Mouse (Mus musculus) lung, adult 2 months (tissue): ENCODE measurements around the gene N6amt1. TPM values are rescaled to one million over a fixed set of nuclear protein-coding genes. Genes with fewer than 3 reads are reported as not detected.

Experiments
- DNase-seq: peaks from one replicate; pipeline ENCODE4 v3.0.0; 2022
- H3K4me1 ChIP-seq: fragments of 200-500 bp; 2 replicates; pipeline ENCODE4 v1.6.1; 2011; ENCODE audit warnings: low read length; ENCODE audit not compliant: control insufficient read depth, insufficient read depth
- H3K4me3 ChIP-seq: fragments of 200-500 bp; replicated peaks from 2 replicates; pipeline ENCODE3; 2011; ENCODE audit warnings: low read depth, mild to moderate bottlenecking, control low read depth, low read length; ENCODE audit errors: extremely low read depth
- CTCF ChIP-seq: fragments of 200-500 bp; IDR thresholded peaks from 2 replicates; pipeline ENCODE4 v1.5.1; 2011; ENCODE audit warnings: mild to moderate bottlenecking, low read length, control low read depth; ENCODE audit not compliant: insufficient read depth
- POLR2A ChIP-seq: fragments of 200-500 bp; IDR thresholded peaks from 2 replicates; pipeline ENCODE4 v1.6.1; 2011; ENCODE audit warnings: low read depth, mild to moderate bottlenecking, control low read depth, low read length, borderline replicate concordance; ENCODE audit errors: extremely low read depth
- WGBS: fragments of 180-500 bp; shearing (Covaris S2); methylation state at CpG from one replicate; pipeline ENCODE4 v1.1.7; 2018; 5-methylcytosine and 5-hydroxymethylcytosine counted together
- polyA plus RNA-seq: library from polyadenylated mRNA; depleted of rRNA; stranded (reverse); fragments of >200 nt; gene quantifications from 2 replicates; pipeline ENCODE4 v1.2.3, GENCODE M21; 2012; rRNA removed

The N6amt1 gene
- 6.2 and 6.7 TPM in 2 replicates for polyA plus RNA-seq

DNA sequence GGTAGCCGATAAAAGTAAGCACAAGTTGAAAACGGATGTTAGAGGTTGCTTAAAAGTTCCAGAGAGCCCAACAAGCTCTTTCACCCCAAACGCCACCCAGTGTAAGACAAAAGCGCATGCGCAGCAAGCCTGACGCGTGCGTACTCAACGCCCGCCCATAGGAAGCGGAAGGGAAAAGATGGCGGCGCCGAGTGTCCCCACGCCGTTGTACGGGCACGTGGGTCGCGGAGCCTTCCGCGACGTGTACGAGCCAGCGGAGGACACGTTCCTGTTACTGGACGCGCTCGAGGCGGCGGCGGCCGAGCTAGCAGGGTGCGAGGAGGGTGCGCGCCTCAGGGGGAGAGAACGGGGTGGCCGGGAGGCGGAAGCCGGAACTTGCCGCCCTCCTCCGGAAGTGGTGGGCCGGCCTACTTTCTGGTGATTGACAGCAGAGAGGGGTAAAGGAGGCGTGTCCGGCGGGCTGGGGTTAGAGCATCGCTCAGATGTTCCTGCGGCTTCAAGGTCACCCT, at the start of gene N6amt1:
N6amt1 (plus strand) TSS at position 111 of the 509 bp plus-strand sequence.
- peak within 1 kb of the TSS; percentile 100 for H3K4me3 ChIP-seq
- peak; percentile 95 for DNase-seq
- WGBS, result under 1% methylated on average over 48 of the region's 48 CpGs
- TF ChIP-seq POLR2A (peak; percentile 58; the same call in 1 of the 2 replicates), CTCF (no peak)
- H3K4me1 ChIP-seq, result no peaks in the 10 kb centered on the region

DNA sequence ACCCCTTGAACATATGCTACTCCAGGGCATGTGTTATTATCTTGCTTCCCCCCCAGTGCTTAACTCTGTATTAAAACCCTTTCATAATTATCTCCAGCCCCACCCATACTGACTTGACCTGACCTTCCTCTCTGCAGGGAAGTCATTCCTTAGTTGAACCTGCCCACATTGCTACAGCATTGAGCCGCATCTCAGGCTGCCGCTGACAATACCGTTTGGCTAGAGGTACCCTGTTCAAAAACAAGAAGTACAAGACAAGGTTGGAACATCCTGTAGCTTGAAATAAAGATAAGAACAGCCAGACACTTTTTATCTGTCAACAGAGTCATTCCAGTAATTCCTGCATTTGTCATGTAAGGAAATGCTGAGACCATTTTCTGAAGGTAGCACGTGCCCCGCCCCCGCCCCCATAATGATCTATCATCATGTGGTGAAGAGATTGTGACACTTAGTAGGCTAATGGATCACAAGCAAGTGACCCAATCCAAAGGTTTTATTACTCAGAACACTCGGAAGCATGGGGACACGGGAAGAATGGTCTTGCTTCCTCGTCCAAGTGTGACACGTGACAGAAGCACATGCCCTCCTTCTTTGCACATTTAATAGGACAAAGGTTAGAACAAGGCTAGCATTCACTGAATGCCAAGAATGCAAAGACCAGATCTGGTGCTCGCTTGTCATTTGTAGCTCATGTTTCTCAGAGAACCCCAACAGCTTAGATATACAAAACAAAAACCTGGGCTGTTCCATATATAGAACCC, 48.6 kb upstream of the N6amt1 start:
- 62% methylated on average over 11 of the region's 11 CpGs for WGBS

DNA sequence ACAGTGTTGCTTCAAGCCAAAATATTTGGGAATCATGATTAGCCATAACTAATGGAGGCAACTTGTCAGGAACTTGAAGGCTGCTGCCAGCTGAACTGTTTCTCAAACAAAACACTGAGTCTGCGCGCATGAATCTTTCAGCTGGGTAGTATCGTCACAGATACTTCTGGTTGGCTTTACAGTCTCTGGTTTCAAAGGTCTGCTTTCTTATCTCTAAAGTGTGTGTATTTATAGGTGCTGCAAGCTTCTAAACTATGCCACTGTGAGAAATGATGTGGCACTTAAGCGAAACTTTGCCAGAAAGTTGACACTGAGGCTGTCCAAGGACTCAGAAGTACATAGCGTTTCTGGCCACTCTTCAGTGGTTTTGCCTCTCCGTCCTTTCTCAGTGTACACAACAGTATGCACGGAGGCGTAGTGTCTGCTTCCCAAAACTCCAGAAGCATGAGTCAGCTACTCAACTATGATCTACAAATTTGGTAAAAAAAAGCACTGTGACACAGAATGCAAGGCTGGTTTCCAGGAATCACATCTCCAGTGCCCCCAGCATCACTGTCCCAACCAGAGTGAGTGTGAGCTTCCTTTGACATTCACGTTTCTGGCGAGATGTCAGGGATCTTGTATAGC, 46.8 kb upstream of the N6amt1 start:
- Histone ChIP-seq H3K4me1 (no peaks in the 10 kb centered on the region; the same call in 1 of the 2 replicates), H3K4me3 (no peak overlapping the region)
- TF ChIP-seq POLR2A, result no peak
- no peak for DNase-seq
- 27% methylated on average over 10 of the region's 10 CpGs for WGBS

More for the DNA sequence above, 48.6 kb upstream of the N6amt1 start:
- no peak for DNase-seq
- TF ChIP-seq CTCF (no peak), POLR2A (no peak)
- H3K4me3 ChIP-seq, result no peak overlapping the region
- no peaks in the 10 kb centered on the region; the same call in 1 of the 2 replicates for H3K4me1 ChIP-seq

DNA sequence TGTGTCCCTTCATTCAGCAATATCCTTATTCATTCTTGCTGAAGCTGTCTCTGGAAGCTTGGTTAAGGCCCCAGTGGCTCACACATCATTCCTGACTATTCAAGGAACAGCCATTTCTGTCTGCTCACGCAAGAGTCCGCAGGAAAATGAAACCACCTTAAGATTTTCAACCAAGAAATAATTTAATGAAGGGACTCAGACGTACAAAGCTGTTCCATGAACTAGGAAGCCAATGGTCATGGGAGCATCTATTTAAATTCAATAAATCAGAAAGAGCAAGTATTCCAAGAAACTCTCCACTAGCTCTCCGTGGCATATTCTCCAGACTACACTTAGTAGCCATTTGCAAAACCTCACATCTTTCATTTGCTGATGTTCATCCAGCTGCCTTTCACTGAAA, 43.3 kb upstream of the N6amt1 start:
- WGBS, result 90% methylated on average over 4 of the region's 4 CpGs
- Histone ChIP-seq H3K4me1 (no peaks in the 10 kb centered on the region), H3K4me3 (no peak overlapping the region)
- DNase-seq, result no peak
- TF ChIP-seq POLR2A (no peak), CTCF (no peak)

- WGBS, result 79% methylated on average over 5 of the region's 5 CpGs
- DNase-seq, result no peak
These were observed 35.7 kb upstream of the N6amt1 start for GRCm38 (mm10) chr16:87318200-87318811.

GRCm38 (mm10) chr16:87318998-87319397, 35.0 kb upstream of the N6amt1 start:
- TF ChIP-seq POLR2A, result no peak
- TF ChIP-seq CTCF, result no peak
- no peaks in the 10 kb centered on the region for H3K4me1 ChIP-seq
- 86% methylated on average over 5 of the region's 5 CpGs for WGBS
- DNase-seq, result no peak
- H3K4me3 ChIP-seq, result no peak overlapping the region

More at GRCm38 (mm10) chr16:87318200-87318811, 35.7 kb upstream of the N6amt1 start:
- Histone ChIP-seq H3K4me3 (no peak overlapping the region), H3K4me1 (no peaks in the 10 kb centered on the region)
- no peak for TF ChIP-seq CTCF

DNA sequence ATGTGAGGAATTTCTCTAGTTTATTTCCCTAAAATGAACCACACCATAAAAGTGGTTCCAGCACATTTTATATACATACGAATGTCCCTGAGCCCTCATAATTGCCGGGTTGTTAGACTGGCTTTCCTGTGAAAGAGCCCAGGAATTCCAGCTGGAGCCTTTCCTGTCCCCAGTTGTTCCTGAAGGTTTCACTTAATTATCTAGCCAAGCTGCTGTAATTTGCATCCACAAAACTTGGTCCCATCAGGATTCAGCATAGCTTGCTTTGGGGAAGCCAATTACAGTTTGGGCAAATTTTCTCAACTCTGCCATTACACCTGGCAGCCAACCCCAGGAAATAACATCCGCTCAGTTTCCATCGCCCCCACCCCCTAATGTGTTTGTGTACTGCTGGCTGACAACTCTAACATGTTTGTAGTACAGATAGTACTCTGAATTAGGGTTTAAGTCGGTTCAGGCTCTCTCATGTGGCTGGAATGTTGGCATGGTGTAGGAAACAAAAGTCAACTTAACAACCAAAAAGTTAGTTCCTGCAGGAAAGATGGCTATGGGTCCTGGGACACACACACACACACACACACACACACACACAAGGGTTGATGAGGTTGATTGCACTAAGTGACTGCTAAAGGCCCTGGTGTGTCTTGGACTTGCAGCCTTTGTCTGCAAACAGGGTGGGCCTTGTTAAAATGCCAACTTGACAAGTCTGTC, 34.3 kb upstream of the N6amt1 start:
- WGBS, result 51% methylated on average over 5 of the region's 5 CpGs

GRCm38 (mm10) chr16:87320252-87320555, 33.8 kb upstream of the N6amt1 start:
- peaks cover 2% of the 10 kb centered on the region; the same call in 1 of the 2 replicates for H3K4me1 ChIP-seq
- no peak overlapping the region for H3K4me3 ChIP-seq
- DNase-seq, result no peak
- TF ChIP-seq POLR2A, result no peak
- TF ChIP-seq CTCF, result no peak
- 68% methylated on average over 2 of the region's 2 CpGs for WGBS

More for the DNA sequence above, 34.3 kb upstream of the N6amt1 start:
- Histone ChIP-seq H3K4me3 (no peak overlapping the region), H3K4me1 (peaks cover 2% of the 10 kb centered on the region; the same call in 1 of the 2 replicates)
- no peak for TF ChIP-seq CTCF
- TF ChIP-seq POLR2A, result no peak
- DNase-seq, result peak; percentile 5

- peaks cover 2% of the 10 kb centered on the region; the same call in 1 of the 2 replicates for H3K4me1 ChIP-seq
- TF ChIP-seq CTCF (no peak), POLR2A (no peak)
- DNase-seq, result no peak
- H3K4me3 ChIP-seq, result no peak overlapping the region
- 15% methylated on average over 5 of the region's 5 CpGs for WGBS
These were observed 29.4 kb upstream of the N6amt1 start for GRCm38 (mm10) chr16:87324571-87324970.
